Mouse (Mus musculus) E14TG2a.4 (cell line): ENCODE data around the gene C1rl.

Source experiments
- H3K27me3 ChIP-seq: 2 replicates; pipeline ENCODE4 v1.6.1; 2014; ENCODE audit warnings: low read length, control low read depth; ENCODE audit not compliant: insufficient read depth
- H3K36me3 ChIP-seq: 2 replicates; pipeline ENCODE4 v1.6.1; 2014; ENCODE audit warnings: low read length, control low read depth; ENCODE audit not compliant: insufficient read depth
- H3K4me1 ChIP-seq: replicated peaks from 2 replicates; pipeline ENCODE4 v1.6.1; 2014; ENCODE audit warnings: low read depth, low read length, control low read depth
- H3K4me3 ChIP-seq: replicated peaks from 2 replicates; pipeline ENCODE4 v1.5.1; 2014; ENCODE audit warnings: mild to moderate bottlenecking, low read length
- H3K9me3 ChIP-seq: 2 replicates; pipeline ENCODE4 v1.6.1; 2014; ENCODE audit warnings: low read length, control low read depth
- CTCF ChIP-seq: conservative IDR thresholded peaks from 2 replicates; pipeline ENCODE4 v1.5.1; 2014; ENCODE audit warnings: low read length
- NANOG ChIP-seq: IDR thresholded peaks from 2 replicates; pipeline ENCODE4 v1.6.1; 2014; ENCODE audit warnings: borderline replicate concordance, low read length, mixed read lengths
- POU5F1 ChIP-seq: IDR thresholded peaks from 2 replicates; pipeline ENCODE4 v1.6.1; 2014; ENCODE audit warnings: low read length, borderline replicate concordance

C1rl gene

GRCm38 (mm10) chr6:124487509-124487908 is 5.4 kb upstream of the C1rl start:
- H3K27me3 ChIP-seq: no peaks in the 10 kb centered on the region
- H3K36me3 ChIP-seq: no peaks in the 10 kb centered on the region
- H3K9me3 ChIP-seq: no peaks in the 10 kb centered on the region
- H3K4me1 ChIP-seq: peaks cover 15% of the 10 kb centered on the region
- TF ChIP-seq POU5F1: no peak
- no peak for TF ChIP-seq NANOG
- no peak for TF ChIP-seq CTCF
- no peak overlapping the region for H3K4me3 ChIP-seq

GRCm38 (mm10) chr6:124488952-124489351 is 4.0 kb upstream of the C1rl start:
- no peak for TF ChIP-seq CTCF
- TF ChIP-seq NANOG: no peak
- no peak for TF ChIP-seq POU5F1
- H3K4me1 ChIP-seq: peaks cover 24% of the 10 kb centered on the region
- H3K27me3 ChIP-seq: no peaks in the 10 kb centered on the region
- H3K4me3 ChIP-seq: no peak overlapping the region
- H3K36me3 ChIP-seq: no peaks in the 10 kb centered on the region
- no peaks in the 10 kb centered on the region for H3K9me3 ChIP-seq

- Histone ChIP-seq H3K27me3 (no peaks in the 10 kb centered on the region), H3K36me3 (no peaks in the 10 kb centered on the region), H3K9me3 (no peaks in the 10 kb centered on the region), H3K4me1 (peaks cover 16% of the 10 kb centered on the region), H3K4me3 (no peak overlapping the region)
- TF ChIP-seq CTCF (no peak), POU5F1 (no peak), NANOG (no peak)
Observed at GRCm38 (mm10) chr6:124491427-124491826, 1.5 kb upstream of the C1rl start.

GRCm38 (mm10) chr6:124493886-124494285 is 973 bp downstream of the C1rl start:
- peak overlapping the region; percentile 37 for H3K4me3 ChIP-seq
- TF ChIP-seq NANOG (no peak), POU5F1 (no peak), CTCF (no peak)
- H3K4me1 ChIP-seq: peaks cover 16% of the 10 kb centered on the region
- no peaks in the 10 kb centered on the region for H3K9me3 ChIP-seq
- no peaks in the 10 kb centered on the region; the same call in 1 of the 2 replicates for H3K27me3 ChIP-seq
- H3K36me3 ChIP-seq: no peaks in the 10 kb centered on the region

- peaks cover 33% of the 10 kb centered on the region for H3K4me1 ChIP-seq
- no peaks in the 10 kb centered on the region for H3K36me3 ChIP-seq
- TF ChIP-seq NANOG: no peak
- TF ChIP-seq POU5F1: no peak
- no peak for TF ChIP-seq CTCF
- no peaks in the 10 kb centered on the region for H3K9me3 ChIP-seq
- no peaks in the 10 kb centered on the region; the same call in 1 of the 2 replicates for H3K27me3 ChIP-seq
- H3K4me3 ChIP-seq: no peak overlapping the region
Observed at GRCm38 (mm10) chr6:124496054-124496453, 3.1 kb downstream of the C1rl start.

- H3K36me3 ChIP-seq: no peaks in the 10 kb centered on the region
- peaks cover 44% of the 10 kb centered on the region for H3K4me1 ChIP-seq
- no peak for TF ChIP-seq CTCF
- no peak for TF ChIP-seq NANOG
- TF ChIP-seq POU5F1: no peak
- H3K9me3 ChIP-seq: no peaks in the 10 kb centered on the region
- H3K4me3 ChIP-seq: peak overlapping the region; percentile 23; the same call in 1 of the 2 replicates
- H3K27me3 ChIP-seq: no peaks in the 10 kb centered on the region; the same call in 1 of the 2 replicates
Observed at GRCm38 (mm10) chr6:124499914-124500566, 7.1 kb downstream of the C1rl start.

GRCm38 (mm10) chr6:124501473-124501872 is 8.6 kb downstream of the C1rl start:
- H3K9me3 ChIP-seq: no peaks in the 10 kb centered on the region
- H3K4me1 ChIP-seq: peaks cover 49% of the 10 kb centered on the region
- no peaks in the 10 kb centered on the region; the same call in 1 of the 2 replicates for H3K27me3 ChIP-seq
- no peak overlapping the region for H3K4me3 ChIP-seq
- no peak for TF ChIP-seq NANOG
- no peak for TF ChIP-seq POU5F1
- no peak for TF ChIP-seq CTCF
- H3K36me3 ChIP-seq: no peaks in the 10 kb centered on the region

- Histone ChIP-seq H3K27me3 (no peaks in the 10 kb centered on the region; the same call in 1 of the 2 replicates), H3K4me1 (peaks cover 49% of the 10 kb centered on the region), H3K4me3 (no peak overlapping the region), H3K36me3 (no peaks in the 10 kb centered on the region), H3K9me3 (no peaks in the 10 kb centered on the region)
- TF ChIP-seq CTCF: no peak
- TF ChIP-seq NANOG: no peak
- no peak for TF ChIP-seq POU5F1
Observed at GRCm38 (mm10) chr6:124502021-124502420, 9.1 kb downstream of the C1rl start.

GRCm38 (mm10) chr6:124505028-124505427 is 12.1 kb downstream of the C1rl start:
- TF ChIP-seq POU5F1 (no peak), NANOG (no peak), CTCF (no peak)
- Histone ChIP-seq H3K4me3 (no peak overlapping the region), H3K27me3 (no peaks in the 10 kb centered on the region), H3K9me3 (no peaks in the 10 kb centered on the region), H3K36me3 (no peaks in the 10 kb centered on the region), H3K4me1 (peaks cover 54% of the 10 kb centered on the region)
